Mouse (Mus musculus) limb, embryonic 11.5 days (tissue): ENCODE results near the gene Mertk. TPM values are rescaled to one million over a fixed set of nuclear protein-coding genes. Genes with fewer than 3 reads are reported as not detected.

Source experiments
- ATAC-seq: fragments of 200-750 bp; cut with Nextera tagmentation; 2 replicates; pipeline ENCODE4 v1.8.0; 2017; ENCODE audit warnings: low read depth; ENCODE audit not compliant: insufficient number of reproducible peaks, low FRiP score, low TSS enrichment
- DNase-seq: peaks from one replicate; pipeline ENCODE4 v3.0.0-alpha.2; 2015; ENCODE audit warnings: low spot score
- H3K27ac ChIP-seq: fragments of 300-500 bp; sonication (generic); replicated peaks from 2 replicates; pipeline ENCODE4 v1.5.1; 2014; ENCODE audit warnings: low read depth, mild to moderate bottlenecking, low read length
- H3K27me3 ChIP-seq: fragments of 300-500 bp; sonication (generic); 2 replicates; pipeline ENCODE4 v1.6.1; 2014; ENCODE audit warnings: mild to moderate bottlenecking, low read length, mixed read lengths; ENCODE audit not compliant: control insufficient read depth, insufficient read depth
- H3K36me3 ChIP-seq: fragments of 300-500 bp; sonication (generic); 2 replicates; pipeline ENCODE4 v1.6.1; 2014; ENCODE audit warnings: mild to moderate bottlenecking, low read length, moderate library complexity, mixed read lengths; ENCODE audit not compliant: control insufficient read depth, insufficient read depth
- H3K4me1 ChIP-seq: fragments of 300-500 bp; sonication (generic); 2 replicates; pipeline ENCODE4 v1.6.1; 2014; ENCODE audit warnings: low read length, mixed read lengths; ENCODE audit not compliant: control insufficient read depth, insufficient read depth
- H3K4me2 ChIP-seq: fragments of 300-500 bp; sonication (generic); 2 replicates; pipeline ENCODE4 v1.6.1; 2014; ENCODE audit warnings: low read depth, mild to moderate bottlenecking, moderate library complexity; ENCODE audit not compliant: severe bottlenecking
- H3K4me3 ChIP-seq: fragments of 300-500 bp; sonication (generic); 2 replicates; pipeline ENCODE4 v1.5.1; 2014; ENCODE audit warnings: low read depth, low read length
- H3K9ac ChIP-seq: fragments of 300-500 bp; sonication (generic); 2 replicates; pipeline ENCODE4 v1.6.1; 2014; ENCODE audit warnings: mild to moderate bottlenecking, low read length
- H3K9me3 ChIP-seq: fragments of 300-500 bp; sonication (generic); 2 replicates; pipeline ENCODE4 v1.6.1; 2016; ENCODE audit warnings: low read length; ENCODE audit not compliant: control insufficient read depth
- WGBS: fragments of 180-500 bp; shearing (Covaris S2); extraction: QIAGEN DNeasy Blood & Tissue Kit; methylation state at CpG from one replicate; pipeline ENCODE4 v1.1.7; 2014; 5-methylcytosine and 5-hydroxymethylcytosine counted together
- polyA plus RNA-seq: library from polyadenylated mRNA; unstranded; fragments of >200 nt; fragmentation: Nextera tagmentation; extraction: Ambion mirVana; gene quantifications from 2 replicates; pipeline ENCODE4 v1.2.1, GENCODE M21; 2014

Mertk gene
- polyA plus RNA-seq, 1 experiment from 2014 or later, result 22.5 TPM

DNA sequence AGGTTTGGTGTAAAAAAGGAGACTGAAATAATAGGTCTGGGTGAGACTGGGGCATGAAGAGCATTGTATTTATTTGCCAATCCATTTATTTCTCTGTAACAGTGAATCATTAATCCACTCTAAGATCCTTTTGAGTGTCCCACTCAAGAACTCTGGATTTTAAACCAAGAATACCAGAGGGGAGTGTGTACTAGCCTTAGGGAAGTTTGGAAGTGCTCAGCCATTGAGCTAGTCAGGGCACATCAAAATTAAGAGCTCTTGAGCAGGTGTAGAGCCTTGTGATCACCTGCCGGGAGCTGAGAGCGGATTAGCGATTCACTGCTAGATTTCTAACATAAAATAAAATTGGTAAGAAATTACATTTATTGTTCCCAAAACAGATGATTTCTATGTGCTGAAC is 139.9 kb downstream of the Mertk start:
- 90% methylated on average over 3 of the region's 3 CpGs for WGBS
- DNase-seq (no peak), ATAC-seq (no peak)
- H3K4me1 ChIP-seq, result no peaks in the 10 kb centered on the region
- H3K4me3 ChIP-seq, result no peak overlapping the region
- H3K9ac ChIP-seq, result no peak overlapping the region
- H3K9me3 ChIP-seq, result no peaks in the 10 kb centered on the region
- H3K4me2 ChIP-seq, result no peak overlapping the region
- H3K36me3 ChIP-seq, result peaks cover 2% of the 10 kb centered on the region; the same call in 1 of the 2 replicates
- no peak overlapping the region for H3K27ac ChIP-seq
- H3K27me3 ChIP-seq, result no peaks in the 10 kb centered on the region

- no peak overlapping the region for H3K4me3 ChIP-seq
- no peaks in the 10 kb centered on the region for H3K9me3 ChIP-seq
- ATAC-seq (no peak), DNase-seq (no peak)
- H3K27me3 ChIP-seq, result no peaks in the 10 kb centered on the region
- H3K4me1 ChIP-seq, result no peaks in the 10 kb centered on the region
- H3K4me2 ChIP-seq, result no peak overlapping the region
- H3K36me3 ChIP-seq, result peaks cover 2% of the 10 kb centered on the region; the same call in 1 of the 2 replicates
- H3K27ac ChIP-seq, result no peak overlapping the region
- WGBS, result 83% methylated on average over 2 of the region's 2 CpGs
- H3K9ac ChIP-seq, result no peak overlapping the region
Observed at GRCm38 (mm10) chr2:128839501-128839900, 140.7 kb downstream of the Mertk start.

- Histone ChIP-seq H3K27ac (no peak overlapping the region), H3K27me3 (no peaks in the 10 kb centered on the region), H3K9me3 (no peaks in the 10 kb centered on the region), H3K4me3 (no peak overlapping the region), H3K4me1 (no peaks in the 10 kb centered on the region), H3K9ac (no peak overlapping the region), H3K4me2 (no peak overlapping the region), H3K36me3 (peaks cover 7% of the 10 kb centered on the region)
- ATAC-seq (no peak), DNase-seq (no peak)
- WGBS, result 92% methylated on average over 8 of the region's 8 CpGs
Observed at GRCm38 (mm10) chr2:128842437-128842836, 143.7 kb downstream of the Mertk start.

DNA sequence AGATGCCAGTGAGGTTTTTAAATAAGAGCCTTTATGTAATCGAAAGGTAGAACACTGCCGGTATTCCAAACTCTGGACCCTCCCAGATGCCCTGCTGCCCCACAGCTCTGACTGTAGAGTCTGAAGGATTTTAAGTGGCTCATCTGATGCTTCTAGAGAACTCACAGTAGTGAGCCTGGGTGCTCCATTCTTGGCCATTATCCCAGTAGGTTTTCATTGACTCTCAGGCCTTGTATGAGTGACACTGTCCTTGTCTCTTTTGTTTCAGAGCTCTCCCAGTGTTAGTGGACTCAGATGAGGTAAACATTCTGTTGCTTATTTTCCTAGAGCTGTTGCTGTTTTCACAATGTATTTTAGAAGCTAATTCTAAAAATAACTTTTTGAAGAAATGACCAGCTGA is 151.3 kb downstream of the Mertk start:
- Histone ChIP-seq H3K4me1 (no peaks in the 10 kb centered on the region), H3K4me2 (no peak overlapping the region), H3K36me3 (peaks cover 8% of the 10 kb centered on the region), H3K9ac (no peak overlapping the region), H3K27me3 (no peaks in the 10 kb centered on the region), H3K4me3 (no peak overlapping the region), H3K27ac (no peak overlapping the region), H3K9me3 (no peaks in the 10 kb centered on the region)
- 91% methylated on average over 2 of the region's 2 CpGs for WGBS
- no peak for DNase-seq
- ATAC-seq, result no peak

Other genes starting within 250 kb of the Mertk start
- not detected in 2 replicates for gene Spdye4c, start 107.7 kb upstream of the Mertk start, polyA plus RNA-seq
- 99.7 and 103 TPM in 2 replicates for gene Anapc1, start 11.6 kb upstream of the Mertk start, polyA plus RNA-seq
- 24.9 and 25.1 TPM in 2 replicates for gene Tmem87b, start 119.2 kb downstream of the Mertk start, polyA plus RNA-seq
- gene Fbln7, start 164.0 kb downstream of the Mertk start, polyA plus RNA-seq, result 1.5 and 2.2 TPM in 2 replicates
- 8.5 and 11.4 TPM in 2 replicates for gene Zc3h8, start 245.1 kb downstream of the Mertk start, polyA plus RNA-seq